Mouse (Mus musculus) hindbrain, embryonic 14.5 days (tissue): ENCODE data around the gene Jam3. TPM values are rescaled to one million over a fixed set of nuclear protein-coding genes. Genes with fewer than 3 reads are reported as not detected.

Experiments used
- ATAC-seq: fragments of 200-750 bp; cut with Nextera tagmentation; 2 replicates; pipeline ENCODE4 v1.8.0; 2017; ENCODE audit warnings: moderate number of reproducible peaks, mild to moderate bottlenecking, moderate TSS enrichment, moderate library complexity; ENCODE audit not compliant: low FRiP score
- DNase-seq: peaks from one replicate; pipeline ENCODE4 v3.0.0-alpha.2; 2015; ENCODE audit warnings: low spot score
- H3K27ac ChIP-seq: fragments of 300-500 bp; sonication (generic); 2 replicates; pipeline ENCODE4 v1.5.1; 2014; ENCODE audit warnings: mild to moderate bottlenecking, moderate library complexity
- H3K27me3 ChIP-seq: fragments of 300-500 bp; sonication (generic); 2 replicates; pipeline ENCODE4 v1.6.1; 2014; ENCODE audit warnings: mild to moderate bottlenecking, low read length, mixed read lengths; ENCODE audit not compliant: control insufficient read depth, insufficient read depth
- H3K36me3 ChIP-seq: fragments of 300-500 bp; sonication (generic); replicated peaks from 2 replicates; pipeline ENCODE4 v1.6.1; 2014; ENCODE audit not compliant: control insufficient read depth, insufficient read depth
- H3K4me1 ChIP-seq: fragments of 300-500 bp; sonication (generic); replicated peaks from 2 replicates; pipeline ENCODE4 v1.6.1; 2014; ENCODE audit warnings: antibody characterized with exemption, low read length, mixed read lengths; ENCODE audit not compliant: control insufficient read depth, insufficient read depth
- H3K4me2 ChIP-seq: fragments of 300-500 bp; sonication (generic); replicated peaks from 2 replicates; pipeline ENCODE4 v1.6.1; 2014; ENCODE audit warnings: mild to moderate bottlenecking, moderate library complexity
- H3K4me3 ChIP-seq: fragments of 300-500 bp; sonication (generic); replicated peaks from 2 replicates; pipeline ENCODE4 v1.5.1; 2014; ENCODE audit warnings: mild to moderate bottlenecking, low read length
- H3K9ac ChIP-seq: fragments of 300-500 bp; sonication (generic); 2 replicates; pipeline ENCODE4 v1.6.1; 2014
- H3K9me3 ChIP-seq: fragments of 300-500 bp; sonication (generic); 2 replicates; pipeline ENCODE4 v1.6.1; 2016; ENCODE audit warnings: low read length; ENCODE audit not compliant: control insufficient read depth
- whole genome bisulfite sequencing: fragments of 180-500 bp; shearing (Covaris S2); extraction: QIAGEN DNeasy Blood & Tissue Kit; methylation state at CpG from one replicate; pipeline ENCODE4 v1.1.7; 2014; 5-methylcytosine and 5-hydroxymethylcytosine counted together
- polyA plus RNA-seq: library from polyadenylated mRNA; unstranded; fragments of >200 nt; fragmentation: Nextera tagmentation; extraction: Ambion mirVana; gene quantifications from 2 replicates; pipeline ENCODE4 v1.2.1, GENCODE M21; 2014

Gene Jam3
- polyA plus RNA-seq, 1 experiment from 2014 or later: 46.1 TPM

- no peak overlapping the region for H3K4me3 ChIP-seq
- no peaks in the 10 kb centered on the region for H3K9me3 ChIP-seq
- 91% methylated on average over 1 of the region's 1 CpGs for WGBS
- ATAC-seq: no peak
- H3K36me3 ChIP-seq: peaks cover 95% of the 10 kb centered on the region
- H3K27me3 ChIP-seq: no peaks in the 10 kb centered on the region
- no peak overlapping the region for H3K27ac ChIP-seq
- DNase-seq: no peak
- no peaks in the 10 kb centered on the region for H3K4me1 ChIP-seq
- no peak overlapping the region for H3K9ac ChIP-seq
- no peak overlapping the region for H3K4me2 ChIP-seq
Observed at GRCm38 (mm10) chr9:27090134-27090533, 65.1 kb downstream of the Jam3 start.

GRCm38 (mm10) chr9:27087402-27087801, 67.8 kb downstream of the Jam3 start:
- no peak for ATAC-seq
- Histone ChIP-seq H3K36me3 (peaks cover 97% of the 10 kb centered on the region), H3K9ac (no peak overlapping the region), H3K9me3 (no peaks in the 10 kb centered on the region), H3K27me3 (no peaks in the 10 kb centered on the region), H3K4me3 (no peak overlapping the region), H3K27ac (no peak overlapping the region), H3K4me1 (no peaks in the 10 kb centered on the region), H3K4me2 (no peak overlapping the region)
- no peak for DNase-seq
- 95% methylated on average over 3 of the region's 3 CpGs for WGBS

- peaks cover 89% of the 10 kb centered on the region for H3K36me3 ChIP-seq
- no peaks in the 10 kb centered on the region for H3K27me3 ChIP-seq
- H3K9me3 ChIP-seq: no peaks in the 10 kb centered on the region
- DNase-seq: no peak
- ATAC-seq: no peak
- H3K27ac ChIP-seq: no peak overlapping the region
- H3K4me2 ChIP-seq: no peak overlapping the region
- no peak overlapping the region for H3K9ac ChIP-seq
- H3K4me3 ChIP-seq: no peak overlapping the region
- no peaks in the 10 kb centered on the region for H3K4me1 ChIP-seq
- WGBS: 91% methylated on average over 5 of the region's 5 CpGs
Observed at GRCm38 (mm10) chr9:27086256-27086655, 69.0 kb downstream of the Jam3 start.

- no peak overlapping the region for H3K9ac ChIP-seq
- no peaks in the 10 kb centered on the region for H3K27me3 ChIP-seq
- H3K4me2 ChIP-seq: no peak overlapping the region
- ATAC-seq (no peak), DNase-seq (no peak)
- peaks cover 68% of the 10 kb centered on the region for H3K36me3 ChIP-seq
- no peak overlapping the region for H3K27ac ChIP-seq
- no peaks in the 10 kb centered on the region for H3K4me1 ChIP-seq
- no peaks in the 10 kb centered on the region for H3K9me3 ChIP-seq
- no peak overlapping the region for H3K4me3 ChIP-seq
Observed at GRCm38 (mm10) chr9:27075812-27076211, 79.4 kb downstream of the Jam3 start.

- H3K36me3 ChIP-seq: peaks cover 71% of the 10 kb centered on the region
Observed at GRCm38 (mm10) chr9:27074677-27075076, 80.5 kb downstream of the Jam3 start.

GRCm38 (mm10) chr9:27070895-27071294, 84.3 kb downstream of the Jam3 start:
- Histone ChIP-seq H3K4me2 (no peak overlapping the region), H3K4me3 (no peak overlapping the region), H3K9ac (no peak overlapping the region), H3K4me1 (no peaks in the 10 kb centered on the region), H3K27ac (no peak overlapping the region), H3K9me3 (no peaks in the 10 kb centered on the region), H3K36me3 (peaks cover 87% of the 10 kb centered on the region), H3K27me3 (no peaks in the 10 kb centered on the region)
- DNase-seq (no peak), ATAC-seq (no peak)
- 97% methylated on average over 4 of the region's 4 CpGs for WGBS

More at GRCm38 (mm10) chr9:27074677-27075076, 80.5 kb downstream of the Jam3 start:
- H3K27me3 ChIP-seq: no peaks in the 10 kb centered on the region
- no peaks in the 10 kb centered on the region for H3K9me3 ChIP-seq
- no peak overlapping the region for H3K27ac ChIP-seq
- ATAC-seq: no peak
- no peak overlapping the region for H3K4me3 ChIP-seq
- WGBS: 85% methylated on average over 1 of the region's 1 CpGs
- H3K4me1 ChIP-seq: no peaks in the 10 kb centered on the region
- no peak overlapping the region for H3K4me2 ChIP-seq
- no peak overlapping the region for H3K9ac ChIP-seq
- peak; percentile 39 for DNase-seq

GRCm38 (mm10) chr9:27058341-27058740, 96.9 kb downstream of the Jam3 start:
- 97% methylated on average over 5 of the region's 5 CpGs for WGBS
- Histone ChIP-seq H3K27me3 (no peaks in the 10 kb centered on the region), H3K36me3 (peaks cover 94% of the 10 kb centered on the region), H3K4me1 (no peaks in the 10 kb centered on the region), H3K4me2 (no peak overlapping the region), H3K4me3 (no peak overlapping the region), H3K27ac (no peak overlapping the region), H3K9me3 (no peaks in the 10 kb centered on the region), H3K9ac (no peak overlapping the region)
- ATAC-seq (no peak), DNase-seq (no peak)

GRCm38 (mm10) chr9:27049492-27049891, 105.7 kb downstream of the Jam3 start:
- ATAC-seq: no peak
- H3K9ac ChIP-seq: no peak overlapping the region
- H3K36me3 ChIP-seq: peaks cover 87% of the 10 kb centered on the region
- no peak overlapping the region for H3K4me3 ChIP-seq
- WGBS: 93% methylated on average over 2 of the region's 2 CpGs
- no peaks in the 10 kb centered on the region for H3K4me1 ChIP-seq
- no peaks in the 10 kb centered on the region for H3K27me3 ChIP-seq
- no peak overlapping the region for H3K4me2 ChIP-seq
- no peaks in the 10 kb centered on the region for H3K9me3 ChIP-seq
- no peak for DNase-seq
- H3K27ac ChIP-seq: no peak overlapping the region
